Mouse (Mus musculus) lung, embryonic 16.5 days (tissue): Measurements from ENCODE around the gene Ssxb8. TPM values are rescaled to one million over a fixed set of nuclear protein-coding genes. Genes with fewer than 3 reads are reported as not detected.
"Not testable (repeated sequence)": the region's sequence is repeated elsewhere in the genome, so short reads cannot be mapped to it uniquely, and the experiment has no call there.

Source experiments
- ATAC-seq: fragments of 200-750 bp; cut with Nextera tagmentation; 2 replicates; pipeline ENCODE4 v1.8.0; 2017; ENCODE audit warnings: low read depth, mild to moderate bottlenecking, moderate library complexity
- H3K27ac ChIP-seq: fragments of 300-500 bp; sonication (generic); 2 replicates; pipeline ENCODE4 v1.5.1; 2014; ENCODE audit warnings: mild to moderate bottlenecking, control low read depth, low read length
- H3K27me3 ChIP-seq: fragments of 300-500 bp; sonication (generic); 2 replicates; pipeline ENCODE4 v1.6.1; 2014; ENCODE audit warnings: low read depth, low read length, mixed read lengths; ENCODE audit not compliant: control insufficient read depth, insufficient read depth
- H3K36me3 ChIP-seq: fragments of 300-500 bp; sonication (generic); 2 replicates; pipeline ENCODE4 v1.6.1; 2014; ENCODE audit warnings: low read length; ENCODE audit not compliant: control insufficient read depth, insufficient read depth
- H3K4me1 ChIP-seq: fragments of 300-500 bp; sonication (generic); replicated peaks from 2 replicates; pipeline ENCODE4 v1.6.1; 2014; ENCODE audit warnings: low read length, mixed read lengths; ENCODE audit not compliant: control insufficient read depth, insufficient read depth
- H3K4me2 ChIP-seq: fragments of 300-500 bp; sonication (generic); 2 replicates; pipeline ENCODE4 v1.6.1; 2014; ENCODE audit warnings: low read depth, low read length, control low read depth
- H3K4me3 ChIP-seq: fragments of 300-500 bp; sonication (generic); 2 replicates; pipeline ENCODE4 v1.5.1; 2014; ENCODE audit warnings: mild to moderate bottlenecking, low read length, control low read depth
- H3K9ac ChIP-seq: fragments of 300-500 bp; sonication (generic); 2 replicates; pipeline ENCODE4 v1.6.1; 2014; ENCODE audit warnings: low read length, control low read depth
- H3K9me3 ChIP-seq: fragments of 300-500 bp; sonication (generic); 2 replicates; pipeline ENCODE4 v1.6.1; 2016; ENCODE audit warnings: low read length; ENCODE audit not compliant: control insufficient read depth
- WGBS: fragments of 180-500 bp; shearing (Covaris S2); extraction: QIAGEN DNeasy Blood & Tissue Kit; methylation state at CpG from one replicate; pipeline ENCODE4 v1.1.7; 2014; 5-methylcytosine and 5-hydroxymethylcytosine counted together
- polyA plus RNA-seq: library from polyadenylated mRNA; unstranded; fragments of >200 nt; fragmentation: Nextera tagmentation; extraction: Ambion mirVana; gene quantifications from 2 replicates; pipeline ENCODE4 v1.2.1, GENCODE M21; 2015

Ssxb8 gene
- polyA plus RNA-seq = not detected in 2 replicates

DNA sequence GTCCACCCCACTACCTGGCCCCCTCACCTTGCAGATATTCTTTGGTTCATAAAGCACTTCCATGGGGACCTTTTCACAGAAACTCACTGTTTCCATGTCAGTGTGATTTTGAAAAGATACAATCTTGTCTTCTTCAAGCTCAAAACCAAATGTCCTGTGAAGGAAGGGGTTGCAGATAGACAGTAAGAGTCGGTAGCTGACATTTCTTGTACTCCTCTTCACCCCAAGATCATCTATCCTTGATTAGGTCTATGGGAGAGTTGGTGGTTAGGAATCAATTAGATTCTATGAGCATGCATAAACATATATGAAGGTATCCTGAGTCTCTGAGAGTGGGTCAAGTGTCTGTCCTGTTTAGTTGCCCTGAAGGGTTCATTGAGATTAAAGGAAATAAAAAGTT is at the start of gene Ssxb8:
Ssxb8 (minus strand) TSS at position 101 of the 400 bp plus-strand sequence.
- not testable (repeated sequence) for H3K27ac ChIP-seq, H3K27me3 ChIP-seq, H3K4me1 ChIP-seq, H3K9me3 ChIP-seq, H3K4me2 ChIP-seq, ATAC-seq, H3K36me3 ChIP-seq, H3K4me3 ChIP-seq, H3K9ac ChIP-seq
- WGBS = 45% methylated on average over 1 of the region's 1 CpGs

DNA sequence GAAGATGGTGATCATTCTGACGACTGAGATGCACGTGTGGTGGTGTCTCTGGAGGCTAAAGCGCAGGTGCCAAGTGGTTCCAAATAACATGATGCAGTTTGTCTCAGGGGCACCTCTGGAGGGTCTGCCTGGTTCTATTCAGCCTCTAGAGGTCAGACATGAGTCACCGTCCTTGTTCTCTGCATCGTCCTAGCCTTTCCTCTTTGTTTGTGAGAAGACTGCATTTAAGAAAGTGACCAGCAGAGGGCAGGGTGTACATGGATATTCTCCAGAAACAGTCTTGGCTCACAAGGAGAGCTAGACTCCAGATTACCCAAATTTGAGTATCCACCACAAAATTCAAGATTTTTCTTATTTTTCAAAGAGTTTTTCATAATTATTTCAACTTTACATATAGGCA is 42.3 kb upstream of the Ssxb8 start:
- WGBS = 30% methylated on average over 5 of the region's 5 CpGs
- Histone ChIP-seq H3K9ac (no peak overlapping the region), H3K4me2 (no peak overlapping the region), H3K4me3 (no peak overlapping the region), H3K36me3 (no peaks in the 10 kb centered on the region), H3K9me3 (no peaks in the 10 kb centered on the region), H3K27ac (no peak overlapping the region), H3K27me3 (no peaks in the 10 kb centered on the region), H3K4me1 (no peaks in the 10 kb centered on the region)
- no peak for ATAC-seq

DNA sequence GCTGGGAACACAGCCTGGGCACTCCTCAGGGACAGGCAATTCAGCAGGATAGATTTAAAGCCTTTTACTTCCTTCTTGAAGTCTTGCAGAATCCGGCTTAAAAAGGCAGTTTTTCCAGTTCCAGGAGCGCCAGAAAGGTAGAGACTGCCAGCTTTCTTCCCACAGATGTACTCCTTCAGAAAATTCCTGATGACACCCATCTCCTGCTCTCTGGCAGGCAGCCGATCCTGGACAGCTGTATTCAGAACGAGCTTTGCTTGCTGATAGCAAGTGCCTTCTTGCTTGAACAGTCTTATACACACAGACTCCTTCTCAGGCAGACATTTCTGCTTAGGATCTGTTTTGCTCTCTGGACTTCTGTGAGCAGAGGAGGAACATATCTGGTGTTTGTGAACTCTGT is 27.6 kb downstream of the Ssxb8 start:
- no peaks in the 10 kb centered on the region for H3K27me3 ChIP-seq
- H3K4me1 ChIP-seq = no peaks in the 10 kb centered on the region
- whole genome bisulfite sequencing = 69% methylated on average over 4 of the region's 4 CpGs
- ATAC-seq = no peak
- H3K36me3 ChIP-seq = no peaks in the 10 kb centered on the region
- no peak overlapping the region for H3K4me3 ChIP-seq
- no peak overlapping the region for H3K4me2 ChIP-seq
- no peaks in the 10 kb centered on the region for H3K9me3 ChIP-seq
- no peak overlapping the region for H3K9ac ChIP-seq
- no peak overlapping the region for H3K27ac ChIP-seq

Other genes starting within 250 kb of the Ssxb8 start
- gene Ssxb2, start 229.1 kb downstream of the Ssxb8 start, polyA plus RNA-seq = not detected in 2 replicates
- not detected in 2 replicates for gene Gm14459, start 165.9 kb downstream of the Ssxb8 start, polyA plus RNA-seq
- gene Ssxb6, start 142.6 kb downstream of the Ssxb8 start, polyA plus RNA-seq = not detected in 2 replicates
- not detected in 2 replicates for gene Ssxb3, start 99.0 kb downstream of the Ssxb8 start, polyA plus RNA-seq
- gene Ssx9, start 57.6 kb upstream of the Ssxb8 start, polyA plus RNA-seq = not detected in 2 replicates
- not detected in 2 replicates for gene Ssxb5, start 112.8 kb upstream of the Ssxb8 start, polyA plus RNA-seq
- not detected in 2 replicates for gene Gm6592, start 153.2 kb upstream of the Ssxb8 start, polyA plus RNA-seq
- not detected in 2 replicates for gene Gm5751, start 183.4 kb upstream of the Ssxb8 start, polyA plus RNA-seq
- 3.1 and 3.5 TPM in 2 replicates for gene B630019K06Rik, start 201.5 kb upstream of the Ssxb8 start, polyA plus RNA-seq